Mouse (Mus musculus) CD4-positive naive resting alpha-beta T cell, adult 76 days (primary cell): Measurements from ENCODE around the gene Foxd4. TPM values are rescaled to one million over a fixed set of nuclear protein-coding genes. Genes with fewer than 3 reads are reported as not detected.

ENCODE experiments used
- total RNA-seq: library from RNA; stranded (reverse); gene quantifications from one replicate; pipeline ENCODE4 v1.2.4, GENCODE M21; 2023

Gene Foxd4
- not detected for total RNA-seq

DNA sequence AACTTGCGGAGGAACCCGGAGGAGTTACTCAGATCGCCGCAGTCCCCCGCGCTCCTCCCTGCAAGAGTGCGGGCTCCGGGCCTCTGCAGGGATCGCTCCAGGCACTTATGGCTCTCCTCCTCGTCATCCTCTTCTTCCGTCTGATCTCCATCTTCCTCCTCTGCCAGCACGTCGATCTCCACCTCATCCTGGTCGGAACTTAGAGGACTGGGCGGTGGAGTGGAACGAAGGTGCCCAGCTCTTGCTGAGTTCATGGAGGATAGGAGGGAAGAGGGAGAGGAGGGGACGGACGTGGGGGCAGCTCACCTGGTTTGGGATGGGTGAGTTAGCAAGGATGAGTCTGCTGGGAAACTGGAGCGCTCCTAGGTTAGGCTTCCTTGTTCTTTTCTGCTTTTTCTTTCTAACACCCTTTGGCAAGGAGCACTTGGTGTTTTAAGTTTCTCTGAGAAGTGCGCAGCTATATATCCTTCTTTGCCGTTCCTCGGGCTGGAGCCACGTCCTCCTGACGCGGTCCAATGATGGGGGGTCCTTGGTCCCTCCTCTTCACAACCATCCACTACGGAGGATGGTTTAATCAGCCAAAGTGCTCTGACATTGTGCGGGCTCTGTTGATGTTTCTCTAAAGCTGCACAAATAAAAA lies at the start of gene Foxd4:
Gene Foxd4 (minus strand): TSS at position 617 of the 640 bp plus-strand sequence.

DNA sequence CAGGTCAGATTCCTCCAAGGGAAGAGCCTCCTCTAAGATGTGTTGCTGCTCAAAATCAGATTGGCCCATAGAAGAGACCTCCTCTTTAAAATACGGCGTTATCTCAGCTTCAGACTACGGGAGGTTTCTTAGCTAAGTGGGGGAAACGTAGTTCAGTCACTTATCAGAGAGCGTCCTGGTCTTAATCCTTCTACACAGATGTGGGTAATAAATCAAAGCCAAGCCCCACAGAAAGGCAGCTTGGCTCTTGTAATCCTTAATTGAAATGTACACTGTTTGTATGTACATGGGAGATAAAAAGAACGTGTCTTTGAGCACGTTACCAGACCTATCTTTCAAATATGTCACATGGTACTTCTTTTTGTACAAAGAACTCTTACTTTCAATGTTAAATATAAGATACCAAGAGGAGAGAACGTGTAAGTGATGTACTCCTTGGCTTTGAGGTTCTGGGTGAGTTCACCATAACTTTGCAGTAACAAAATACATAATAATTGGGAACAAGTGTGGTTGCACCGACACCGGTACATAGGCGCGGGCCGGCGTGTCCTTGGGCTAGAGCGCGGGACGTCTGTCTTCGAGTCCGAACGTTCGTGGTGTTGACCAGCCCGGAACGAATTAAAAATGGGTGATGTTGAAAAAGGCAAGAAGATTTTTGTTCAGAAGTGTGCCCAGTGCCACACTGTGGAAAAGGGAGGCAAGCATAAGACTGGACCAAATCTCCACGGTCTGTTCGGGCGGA lies 25.7 kb downstream of the Foxd4 start, which contains the start of gene Gm10053:
Gene Gm10053 (plus strand): TSS at position 558 of the 742 bp plus-strand sequence.

DNA sequence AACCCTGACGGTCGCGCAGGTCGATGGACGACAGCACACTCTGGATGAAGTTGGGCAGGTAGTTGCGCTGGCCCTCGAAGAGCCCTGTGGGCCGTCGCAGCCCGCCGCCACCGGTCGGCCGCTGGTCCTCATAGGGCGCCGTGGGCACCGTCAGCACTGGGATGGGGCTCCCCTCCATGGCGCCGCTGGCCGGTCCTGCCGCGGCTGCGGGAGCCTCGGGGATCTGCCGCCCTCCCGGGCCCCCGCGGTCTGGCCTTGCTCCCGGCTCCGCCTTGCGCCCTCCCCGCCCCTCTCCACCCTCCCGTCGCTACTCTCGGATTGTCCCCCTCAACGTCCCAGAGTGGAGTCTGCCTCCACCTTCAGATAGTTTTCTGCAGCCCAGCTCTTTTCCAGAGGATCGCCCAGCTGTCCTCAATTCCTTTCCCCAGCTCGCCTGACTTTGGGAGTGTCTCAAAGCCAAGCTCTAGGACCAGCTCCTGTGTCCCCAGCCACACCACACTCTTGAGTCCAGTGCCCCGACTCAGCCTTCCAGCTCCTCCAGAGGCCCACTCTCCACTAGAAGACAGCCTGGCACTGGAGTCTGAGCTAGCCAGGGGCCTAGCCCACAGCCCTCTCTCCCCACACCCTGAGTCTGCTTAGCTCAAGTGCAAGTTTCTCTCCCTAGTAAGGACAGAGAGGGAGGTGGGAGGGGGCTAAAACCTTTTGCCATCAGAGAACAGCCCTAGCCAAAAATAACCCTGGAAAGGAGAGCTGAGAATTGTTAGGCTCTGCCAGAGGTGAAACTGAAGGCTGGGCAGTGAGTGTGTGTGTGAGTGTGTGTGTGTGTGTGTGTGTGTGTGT lies 39.2 kb downstream of the Foxd4 start, which contains the start of gene Pgm5:
Gene Pgm5 (minus strand): TSS at position 244 of the 840 bp plus-strand sequence.

Other genes starting within 250 kb of the Foxd4 start
- gene Tmem252, start 227.2 kb downstream of the Foxd4 start, total RNA-seq: not detected
- gene Pgm5, start 39.3 kb downstream of the Foxd4 start, total RNA-seq: not detected
- gene Gm10053, start 25.5 kb downstream of the Foxd4 start, total RNA-seq: 43.5 TPM
- gene Cbwd1, start 60.4 kb upstream of the Foxd4 start, total RNA-seq: 8.8 TPM
- gene Dock8, start 98.3 kb upstream of the Foxd4 start, total RNA-seq: 262 TPM